In the genomic region with DNA sequence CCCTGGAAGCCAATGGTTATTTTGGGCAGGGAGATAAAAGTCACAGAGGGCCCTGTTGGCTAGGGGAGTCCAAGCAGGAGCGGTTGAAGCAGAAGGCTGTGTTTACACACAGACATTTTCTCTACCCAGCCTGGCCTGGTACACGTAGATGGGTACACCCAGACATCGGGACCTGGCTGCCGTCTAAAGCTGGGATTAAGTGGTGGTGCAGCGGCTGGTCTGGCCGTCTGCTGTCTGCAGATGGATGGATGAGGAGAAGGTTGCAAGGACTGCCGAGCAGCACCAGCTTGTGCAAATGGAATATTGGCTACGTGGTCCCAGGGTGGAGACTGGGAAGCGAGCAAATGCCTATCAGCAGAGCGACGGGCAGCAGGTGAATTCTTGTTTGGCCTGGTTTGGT, we compare ENCODE assay signal across 22 mouse cellular contexts. TPM values are rescaled to one million over a fixed set of nuclear protein-coding genes. Genes with fewer than 3 reads are reported as not detected.
DNase-seq lines count a peak whose midpoint lies in the region; ATAC-seq and TF ChIP-seq lines count a peak whose summit lies in the region.
"Had no signal": no experiment of that assay in that cellular context is flagged by ENCODE, and none has a peak within 500 bp of the region (broad histone marks: within the 10 kb centered on the region; RNA-seq: fewer than 3 reads in every experiment).

No protein-coding gene starts in this region.

- ATAC-seq in forebrain, postnatal 0 days: peak; percentile 58
- no peak for ATAC-seq in forebrain, embryonic 13.5 days
- ATAC-seq in heart, embryonic 13.5 days (ENCODE audit: extremely low read depth, insufficient number of reproducible peaks, low FRiP score, low TSS enrichment): no peak
- ATAC-seq: CD4-positive, CD25-positive, alpha-beta regulatory T cell, adult 4 months; intestine, embryonic 16.5 days had no signal

- H3K9me3 ChIP-seq in forebrain, postnatal 0 days (ENCODE audit: low read length): no peaks in the 10 kb centered on the region
- no peaks in the 10 kb centered on the region for H3K9me3 ChIP-seq in forebrain, embryonic 13.5 days (replicated peaks)
- H3K9me3 ChIP-seq in heart, embryonic 13.5 days: no peaks in the 10 kb centered on the region
- H3K9me3 ChIP-seq: embryonic facial prominence, embryonic 12.5 days; forebrain, embryonic 12.5 days; G1E; hindbrain, embryonic 15.5 days; kidney, embryonic 15.5 days had no signal

- DNase-seq in cerebellum, postnatal 10 days: peak; percentile 68 to 78
- no peak for DNase-seq in cerebellum, adult 9-10 months
- no peak for DNase-seq in forebrain, postnatal 0 days
- DNase-seq in heart, adult 2 months: no peak
- no peak for DNase-seq in layer of hippocampus, adult 2 months (ENCODE audit: low spot score in 2 of 2)
- no peak for DNase-seq in layer of hippocampus, postnatal 36 days
- DNase-seq: adrenal gland, postnatal 10 days; B cell, adult 2 months; cerebellum, adult 11 months; cerebellum, adult 9-11 months; embryo, embryonic 11 days; gastrocnemius, postnatal 14 days; kidney, adult 2 months had no signal

- H3K36me3 ChIP-seq in forebrain, postnatal 0 days (ENCODE audit: insufficient read depth): no peaks in the 10 kb centered on the region
- no peaks in the 10 kb centered on the region for H3K36me3 ChIP-seq in forebrain, embryonic 13.5 days (ENCODE audit: poor library complexity, severe bottlenecking)
- H3K36me3 ChIP-seq in heart, embryonic 13.5 days: no peaks in the 10 kb centered on the region
- no peaks in the 10 kb centered on the region for H3K36me3 ChIP-seq in heart, adult 2 months (ENCODE audit: control insufficient read depth, insufficient read depth, low read length)
- H3K36me3 ChIP-seq: embryonic facial prominence, embryonic 12.5 days; forebrain, embryonic 12.5 days; G1E; hindbrain, embryonic 15.5 days; kidney, embryonic 15.5 days had no signal

- no peak overlapping the region for H3K9ac ChIP-seq in forebrain, postnatal 0 days
- H3K9ac ChIP-seq in forebrain, embryonic 13.5 days: no peak overlapping the region
- no peak overlapping the region for H3K9ac ChIP-seq in heart, embryonic 13.5 days
- H3K9ac ChIP-seq in heart, adult 2 months (ENCODE audit: low read depth, low read length): no peak overlapping the region
- H3K9ac ChIP-seq: embryonic facial prominence, embryonic 12.5 days; forebrain, embryonic 12.5 days; hindbrain, embryonic 15.5 days; kidney, embryonic 15.5 days had no signal

- TF ChIP-seq CTCF in forebrain, postnatal 0 days (IDR thresholded peaks at IDR 0.05; ENCODE audit: low read depth): no peak
- no peak for TF ChIP-seq CTCF in heart, adult 2 months (IDR thresholded peaks at IDR 0.05)
- no peak for TF ChIP-seq CTCF in layer of hippocampus, adult 2 months (conservative IDR thresholded peaks at IDR 0.05)

- no peak overlapping the region for H3K4me3 ChIP-seq in forebrain, postnatal 0 days (ENCODE audit: low read depth, low read length)
- no peak overlapping the region for H3K4me3 ChIP-seq in forebrain, embryonic 13.5 days
- H3K4me3 ChIP-seq in heart, embryonic 13.5 days: no peak overlapping the region
- H3K4me3 ChIP-seq in heart, adult 2 months: no peak overlapping the region
- H3K4me3 ChIP-seq in layer of hippocampus, adult 2 months: no peak overlapping the region
- H3K4me3 ChIP-seq: embryonic facial prominence, embryonic 12.5 days; forebrain, embryonic 12.5 days; hindbrain, embryonic 15.5 days; kidney, embryonic 15.5 days had no signal

- no peaks in the 10 kb centered on the region for H3K79me2 ChIP-seq in heart, adult 2 months (replicated peaks; ENCODE audit: control insufficient read depth, insufficient read depth, low read length)

- no peaks in the 10 kb centered on the region for H3K27me3 ChIP-seq in forebrain, postnatal 0 days (ENCODE audit: insufficient read depth, low read length)
- H3K27me3 ChIP-seq in forebrain, embryonic 13.5 days: no peaks in the 10 kb centered on the region
- 0 out of 2 replicates have a peak, but pooled peaks cover 8% of the 10 kb centered on the region for H3K27me3 ChIP-seq in heart, embryonic 13.5 days (replicated peaks)
- H3K27me3 ChIP-seq in heart, adult 2 months (ENCODE audit: control insufficient read depth, insufficient read depth, low read length): no peaks in the 10 kb centered on the region
- H3K27me3 ChIP-seq: embryonic facial prominence, embryonic 12.5 days; forebrain, embryonic 12.5 days; hindbrain, embryonic 15.5 days; kidney, embryonic 15.5 days had no signal

- H3K4me1 ChIP-seq in forebrain, postnatal 0 days (ENCODE audit: insufficient read depth): peaks cover 4% of the 10 kb centered on the region; the same call in 1 of the 2 replicates
- H3K4me1 ChIP-seq in forebrain, embryonic 13.5 days: peaks cover 4% of the 10 kb centered on the region
- H3K4me1 ChIP-seq in heart, embryonic 13.5 days: peaks cover 46% of the 10 kb centered on the region
- no peaks in the 10 kb centered on the region for H3K4me1 ChIP-seq in heart, adult 2 months (ENCODE audit: control insufficient read depth, insufficient read depth, low read length)

- no peak overlapping the region for H3K27ac ChIP-seq in forebrain, postnatal 0 days (ENCODE audit: low read depth, low read length)
- H3K27ac ChIP-seq in forebrain, embryonic 13.5 days: no peak overlapping the region
- H3K27ac ChIP-seq in heart, embryonic 13.5 days (replicated peaks): peak overlapping the region; percentile 63
- H3K27ac ChIP-seq in heart, adult 2 months: no peak overlapping the region
- H3K27ac ChIP-seq in layer of hippocampus, adult 2 months: peak overlapping the region; percentile 7; the same call in 1 of the 2 replicates
- H3K27ac ChIP-seq: embryonic facial prominence, embryonic 12.5 days; forebrain, embryonic 12.5 days; hindbrain, embryonic 15.5 days; kidney, embryonic 15.5 days had no signal

- no peak for TF ChIP-seq EP300 in heart, adult 2 months (IDR thresholded peaks at IDR 0.05; ENCODE audit: insufficient read depth, low read depth, low read length)

- no peak for TF ChIP-seq POLR2A in heart, adult 2 months (IDR thresholded peaks at IDR 0.05; ENCODE audit: insufficient read depth, low read depth, low read length)

- 78% methylated on average over 11 of the region's 11 CpGs for WGBS in forebrain, postnatal 0 days
- WGBS in forebrain, embryonic 13.5 days: 88% methylated on average over 11 of the region's 11 CpGs
- 57% methylated on average over 11 of the region's 11 CpGs for WGBS in heart, embryonic 13.5 days
- 70% methylated on average over 11 of the region's 11 CpGs for WGBS in heart, adult 2 months

- intact Hi-C loops in heart, adult 2 months (cut with DNase I): no loop called here

- H3K4me2 ChIP-seq in forebrain, postnatal 0 days (ENCODE audit: low read depth): no peak overlapping the region
- H3K4me2 ChIP-seq in forebrain, embryonic 13.5 days: no peak overlapping the region
- H3K4me2 ChIP-seq in heart, embryonic 13.5 days: no peak overlapping the region
- H3K4me2 ChIP-seq: embryonic facial prominence, embryonic 12.5 days; forebrain, embryonic 12.5 days; hindbrain, embryonic 15.5 days; kidney, embryonic 15.5 days had no signal

RNA-seq across cellular contexts. Expression of a gene that starts 46.8 kb away (rescaled TPM):
- total RNA-seq in forebrain, postnatal 0 days (2014; rRNA removed): 169 and 211 TPM in 2 replicates
- 7.0 and 10.0 TPM in 2 replicates for polyA plus RNA-seq in forebrain, postnatal 0 days (2015; fragmentation: Nextera tagmentation; extraction: Ambion mirVana)
- 5.3 and 7.1 TPM in 2 replicates for polyA plus RNA-seq in forebrain, embryonic 13.5 days (2015; fragmentation: Nextera tagmentation; extraction: Ambion mirVana)
- 1.1 and 1.2 TPM in 2 replicates for polyA plus RNA-seq in heart, embryonic 13.5 days (2015; fragmentation: Nextera tagmentation; extraction: Ambion mirVana)
- total RNA-seq in heart, adult 2 months (2021): 1 to 10 TPM; 7.3 to 8.2 TPM
- 7.6 and 7.8 TPM in 2 replicates for polyA plus RNA-seq in heart, adult 2 months (2012; rRNA removed)
- 100 to 1,000 TPM; 340 to 347 TPM for total RNA-seq in layer of hippocampus, adult 2 months (2021)
- total RNA-seq in layer of hippocampus, postnatal 36 days (2021): 100 to 1,000 TPM; 317 to 355 TPM

Comparison
In these comparisons a context has a peak if more than half of its experiments do, and no peak if none do; other contexts are left out.
1. DNase-seq: peak in cerebellum, postnatal 10 days (2 of 2); none in cerebellum, adult 9-10 months (single experiment), forebrain, postnatal 0 days (single experiment), heart, adult 2 months (0 of 2), layer of hippocampus, adult 2 months (0 of 2) and layer of hippocampus, postnatal 36 days (0 of 2).
2. H3K27ac ChIP-seq: peak in heart, embryonic 13.5 days (single experiment) and layer of hippocampus, adult 2 months (single experiment); none in forebrain, postnatal 0 days (single experiment), forebrain, embryonic 13.5 days (single experiment) and heart, adult 2 months (single experiment).
3. RNA of a gene that starts 46.8 kb away (total RNA-seq): 317 to 355 TPM in layer of hippocampus, postnatal 36 days, 340 to 347 TPM in layer of hippocampus, adult 2 months and 169 to 211 TPM in forebrain, postnatal 0 days; 7.3 to 8.2 TPM in heart, adult 2 months; every median in the first group is over 10 times any median in the second.